Mouse (Mus musculus): ENCODE measurements around the gene Hormad2.

- no peak for TF ChIP-seq CTCF (IDR thresholded peaks at IDR 0.05; ENCODE audit: insufficient read depth, low read depth, low read length)
- TF ChIP-seq POLR2A (IDR thresholded peaks at IDR 0.05; ENCODE audit: insufficient read depth, low read depth, low read length): no peak
These were observed 97.0 kb downstream of the Hormad2 start for GRCm38 (mm10) chr11:4343926-4344325.

Data from olfactory bulb, adult 2 months (tissue).